Mouse (Mus musculus): ENCODE measurements around the gene Cbx6.

The Cbx6 gene

GRCm38 (mm10) chr15:79805246-79805645 lies 29.2 kb downstream of the Cbx6 start:
- DNase-seq (ENCODE audit: extremely low read depth, insufficient read length, low spot score) = no peak

- peak; percentile 86 for DNase-seq (ENCODE audit: extremely low read depth, insufficient read length, low spot score)
Measured at GRCm38 (mm10) chr15:79804352-79805071, 30.0 kb downstream of the Cbx6 start, which contains the start of gene Nptxr. TSS of gene Nptxr (minus strand) at chr15:79804766.

GRCm38 (mm10) chr15:79803533-79804351 lies 30.7 kb downstream of the Cbx6 start:
- peak; percentile 73 for DNase-seq (ENCODE audit: extremely low read depth, insufficient read length, low spot score)

GRCm38 (mm10) chr15:79802304-79802703 lies 32.2 kb downstream of the Cbx6 start:
- DNase-seq (ENCODE audit: extremely low read depth, insufficient read length, low spot score) = no peak

- no peak for DNase-seq (ENCODE audit: extremely low read depth, insufficient read length, low spot score)
Measured at GRCm38 (mm10) chr15:79801646-79802045, 32.8 kb downstream of the Cbx6 start.

- no peak for DNase-seq (ENCODE audit: extremely low read depth, insufficient read length, low spot score)
Measured at GRCm38 (mm10) chr15:79800701-79801100, 33.8 kb downstream of the Cbx6 start.

- no peak for DNase-seq (ENCODE audit: extremely low read depth, insufficient read length, low spot score)
Measured at GRCm38 (mm10) chr15:79798591-79798990, 35.9 kb downstream of the Cbx6 start.

GRCm38 (mm10) chr15:79797680-79798079 lies 36.8 kb downstream of the Cbx6 start:
- DNase-seq (ENCODE audit: extremely low read depth, insufficient read length, low spot score) = no peak

- DNase-seq (ENCODE audit: extremely low read depth, insufficient read length, low spot score) = no peak
Measured at GRCm38 (mm10) chr15:79797096-79797495, 37.4 kb downstream of the Cbx6 start.

- DNase-seq (ENCODE audit: extremely low read depth, insufficient read length, low spot score) = no peak
Measured at GRCm38 (mm10) chr15:79796256-79796655, 38.2 kb downstream of the Cbx6 start.

GRCm38 (mm10) chr15:79794173-79794572 lies 40.3 kb downstream of the Cbx6 start:
- DNase-seq (ENCODE audit: extremely low read depth, insufficient read length, low spot score) = no peak

- no peak for DNase-seq (ENCODE audit: extremely low read depth, insufficient read length, low spot score)
Measured at GRCm38 (mm10) chr15:79793076-79793475, 41.4 kb downstream of the Cbx6 start.

- no peak for DNase-seq (ENCODE audit: extremely low read depth, insufficient read length, low spot score)
Measured at GRCm38 (mm10) chr15:79792455-79792854, 42.0 kb downstream of the Cbx6 start.

GRCm38 (mm10) chr15:79791502-79791901 lies 43.0 kb downstream of the Cbx6 start:
- DNase-seq (ENCODE audit: extremely low read depth, insufficient read length, low spot score) = no peak

- DNase-seq (ENCODE audit: extremely low read depth, insufficient read length, low spot score) = no peak
Measured at GRCm38 (mm10) chr15:79790905-79791304, 43.6 kb downstream of the Cbx6 start.

- no peak for DNase-seq (ENCODE audit: extremely low read depth, insufficient read length, low spot score)
Measured at GRCm38 (mm10) chr15:79790111-79790510, 44.4 kb downstream of the Cbx6 start.

- DNase-seq (ENCODE audit: extremely low read depth, insufficient read length, low spot score) = no peak
Measured at GRCm38 (mm10) chr15:79787815-79788214, 46.7 kb downstream of the Cbx6 start.

GRCm38 (mm10) chr15:79785056-79785455 lies 49.4 kb downstream of the Cbx6 start:
- no peak for DNase-seq (ENCODE audit: extremely low read depth, insufficient read length, low spot score)

- DNase-seq (ENCODE audit: extremely low read depth, insufficient read length, low spot score) = no peak
Measured at GRCm38 (mm10) chr15:79777749-79778148, 56.7 kb downstream of the Cbx6 start, which contains the start of gene Dnal4. TSS of gene Dnal4 (minus strand) at chr15:79777849.

GRCm38 (mm10) chr15:79775662-79776061 lies 58.8 kb downstream of the Cbx6 start:
- no peak for DNase-seq (ENCODE audit: extremely low read depth, insufficient read length, low spot score)

- peak; percentile 91 for DNase-seq (ENCODE audit: extremely low read depth, insufficient read length, low spot score)
Measured at GRCm38 (mm10) chr15:79774117-79775027, 60.1 kb downstream of the Cbx6 start.
